Mouse (Mus musculus) intestine, postnatal 0 days (tissue): ENCODE results near the gene Saal1. TPM values are rescaled to one million over a fixed set of nuclear protein-coding genes. Genes with fewer than 3 reads are reported as not detected.
A peak's percentile ranks its signal among the peaks of the same experiment; 100 is the strongest.
"Not testable (repeated sequence)": the region's sequence is repeated elsewhere in the genome, so short reads cannot be mapped to it uniquely, and the experiment has no call there.

Experiments used
- ATAC-seq: fragments of 200-750 bp; cut with Nextera tagmentation; 2 replicates; pipeline ENCODE4 v1.8.0; 2017; ENCODE audit warnings: mild to moderate bottlenecking, moderate TSS enrichment, moderate library complexity
- H3K27ac ChIP-seq: fragments of 300-500 bp; sonication (generic); 2 replicates; pipeline ENCODE4 v1.5.1; 2014; ENCODE audit warnings: mild to moderate bottlenecking, low read depth, low read length, moderate library complexity
- H3K27me3 ChIP-seq: fragments of 300-500 bp; sonication (generic); replicated peaks from 2 replicates; pipeline ENCODE4 v1.6.1; 2014; ENCODE audit warnings: low read length, mixed read lengths; ENCODE audit not compliant: control insufficient read depth, insufficient read depth
- H3K36me3 ChIP-seq: fragments of 300-500 bp; sonication (generic); 2 replicates; pipeline ENCODE4 v1.6.1; 2014; ENCODE audit warnings: mild to moderate bottlenecking, moderate library complexity; ENCODE audit not compliant: control insufficient read depth, insufficient read depth
- H3K4me1 ChIP-seq: fragments of 300-500 bp; sonication (generic); replicated peaks from 2 replicates; pipeline ENCODE4 v1.6.1; 2014; ENCODE audit warnings: antibody characterized with exemption, low read length, mixed read lengths; ENCODE audit not compliant: control insufficient read depth, insufficient read depth
- H3K4me2 ChIP-seq: fragments of 300-500 bp; sonication (generic); replicated peaks from 2 replicates; pipeline ENCODE4 v1.6.1; 2014; ENCODE audit warnings: low read depth, mild to moderate bottlenecking, moderate library complexity
- H3K4me3 ChIP-seq: fragments of 300-500 bp; sonication (generic); 2 replicates; pipeline ENCODE4 v1.5.1; 2014; ENCODE audit warnings: low read depth, low read length
- H3K9ac ChIP-seq: fragments of 300-500 bp; sonication (generic); 2 replicates; pipeline ENCODE4 v1.6.1; 2014; ENCODE audit warnings: mild to moderate bottlenecking, low read depth, low read length
- H3K9me3 ChIP-seq: fragments of 300-500 bp; sonication (generic); 2 replicates; pipeline ENCODE4 v1.6.1; 2016; ENCODE audit warnings: mixed run types; ENCODE audit not compliant: control insufficient read depth
- CTCF ChIP-seq: sonication (generic); IDR thresholded peaks from 2 replicates; pipeline ENCODE4 v1.5.1; 2016; ENCODE audit warnings: low read depth, mild to moderate bottlenecking, control low read depth, antibody characterized with exemption, moderate library complexity
- WGBS: fragments of 180-500 bp; shearing (Covaris S2); extraction: QIAGEN DNeasy Blood & Tissue Kit; methylation state at CpG from one replicate; pipeline ENCODE4 v1.1.7; 2014; 5-methylcytosine and 5-hydroxymethylcytosine counted together
- polyA plus RNA-seq: library from polyadenylated mRNA; unstranded; fragments of >200 nt; fragmentation: Nextera tagmentation; extraction: Ambion mirVana; gene quantifications from 2 replicates; pipeline ENCODE4 v1.2.1, GENCODE M21; 2015

Gene Saal1
- polyA plus RNA-seq, 1 experiment from 2014 or later, result 8.4 TPM

GRCm38 (mm10) chr7:46665236-46665635 is 45.2 kb downstream of the Saal1 start:
- Histone ChIP-seq H3K9ac (no peak overlapping the region), H3K4me2 (no peak overlapping the region), H3K4me3 (no peak overlapping the region), H3K27me3 (peaks cover 16% of the 10 kb centered on the region), H3K4me1 (no peaks in the 10 kb centered on the region), H3K36me3 (no peaks in the 10 kb centered on the region), H3K9me3 (no peaks in the 10 kb centered on the region), H3K27ac (no peak overlapping the region)
- WGBS, result 38% methylated on average over 9 of the region's 9 CpGs
- no peak for ATAC-seq
- peak; percentile 83 for TF ChIP-seq CTCF

DNA sequence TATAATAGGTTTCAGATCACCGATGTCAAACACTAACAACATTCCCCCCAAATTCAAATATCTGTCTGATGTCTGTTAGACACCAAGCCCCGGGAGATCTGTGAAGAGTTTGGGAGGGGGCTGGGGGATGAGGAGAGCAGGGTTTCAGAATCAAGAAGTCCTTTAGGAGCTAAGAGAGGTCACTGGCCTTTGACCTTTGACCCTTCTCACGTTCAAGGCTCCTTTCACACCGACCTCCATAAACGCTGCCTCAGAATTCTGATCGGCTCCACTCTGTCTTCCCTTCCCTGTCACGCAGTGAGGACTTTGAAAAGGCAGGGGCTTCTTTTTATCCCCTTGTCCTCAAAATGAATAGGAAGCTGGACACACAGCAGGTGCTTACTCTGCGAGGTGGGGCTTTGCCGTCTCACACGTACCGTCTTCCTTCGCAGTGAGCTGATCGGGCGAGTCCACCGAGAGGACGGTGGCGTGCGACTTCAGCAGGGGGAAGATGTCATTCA is 48.8 kb downstream of the Saal1 start:
- no peak for TF ChIP-seq CTCF
- no peak for ATAC-seq
- 48% methylated on average over 18 of the region's 18 CpGs for WGBS

DNA sequence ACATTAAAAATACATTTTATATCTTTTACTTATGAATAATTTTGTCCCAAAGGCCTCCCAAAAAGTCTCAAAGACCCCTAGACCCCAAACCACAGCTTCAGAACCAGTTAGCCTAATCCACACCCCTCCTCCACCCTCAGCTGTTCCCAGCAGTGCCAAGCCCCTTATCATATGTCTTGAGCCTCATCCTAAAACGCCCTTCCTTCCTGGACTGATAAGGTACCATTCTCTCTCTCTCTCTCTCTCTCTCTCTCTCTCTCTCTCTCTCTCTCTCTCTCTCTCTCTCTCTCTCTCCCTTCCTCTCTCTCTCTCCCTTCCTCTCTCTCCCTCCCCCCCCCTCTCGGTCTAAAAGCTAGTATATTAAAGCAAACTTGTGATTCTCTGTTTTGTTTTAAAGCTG is 58.2 kb downstream of the Saal1 start:
- H3K4me1 ChIP-seq, result no peaks in the 10 kb centered on the region
- H3K9me3 ChIP-seq, result no peaks in the 10 kb centered on the region
- no peak for ATAC-seq
- TF ChIP-seq CTCF, result no peak
- no peaks in the 10 kb centered on the region for H3K36me3 ChIP-seq
- H3K9ac ChIP-seq, result no peak overlapping the region
- no peak overlapping the region for H3K27ac ChIP-seq
- WGBS, result 53% methylated on average over 2 of the region's 2 CpGs
- H3K27me3 ChIP-seq, result no peaks in the 10 kb centered on the region
- H3K4me3 ChIP-seq, result no peak overlapping the region
- H3K4me2 ChIP-seq, result no peak overlapping the region

More for the DNA sequence above, 48.8 kb downstream of the Saal1 start:
- Histone ChIP-seq H3K9me3 (no peaks in the 10 kb centered on the region), H3K4me3 (no peak overlapping the region), H3K4me2 (no peak overlapping the region), H3K9ac (no peak overlapping the region), H3K27ac (no peak overlapping the region), H3K27me3 (peaks cover 9% of the 10 kb centered on the region), H3K36me3 (no peaks in the 10 kb centered on the region), H3K4me1 (no peaks in the 10 kb centered on the region)

DNA sequence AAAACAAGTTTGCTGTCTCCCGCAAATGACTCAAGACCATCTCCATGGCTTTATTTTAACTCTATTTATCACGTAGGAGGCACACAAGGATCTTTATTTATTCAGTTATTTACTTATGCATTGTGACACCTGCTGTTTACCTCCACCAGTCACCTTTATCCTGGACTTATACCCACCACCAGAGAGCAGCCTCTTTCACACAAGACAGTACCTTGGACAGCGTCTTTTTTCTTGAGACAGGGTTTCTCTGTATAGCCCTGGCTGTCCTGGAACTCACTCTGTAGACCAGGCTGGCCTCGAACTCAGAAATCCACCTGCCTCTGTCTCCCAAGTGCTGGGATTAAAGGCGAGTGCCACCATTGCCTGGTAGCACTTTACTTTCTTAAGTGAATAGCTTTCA is 60.2 kb downstream of the Saal1 start:
- not testable (repeated sequence) for ATAC-seq, H3K36me3 ChIP-seq, H3K4me3 ChIP-seq, H3K4me1 ChIP-seq, H3K27ac ChIP-seq, H3K27me3 ChIP-seq, H3K4me2 ChIP-seq, H3K9me3 ChIP-seq, H3K9ac ChIP-seq
- TF ChIP-seq CTCF, result 0 out of 2 replicates have a peak, but pooled peaks have one; percentile 6
- WGBS, result 37% methylated on average over 5 of the region's 5 CpGs

DNA sequence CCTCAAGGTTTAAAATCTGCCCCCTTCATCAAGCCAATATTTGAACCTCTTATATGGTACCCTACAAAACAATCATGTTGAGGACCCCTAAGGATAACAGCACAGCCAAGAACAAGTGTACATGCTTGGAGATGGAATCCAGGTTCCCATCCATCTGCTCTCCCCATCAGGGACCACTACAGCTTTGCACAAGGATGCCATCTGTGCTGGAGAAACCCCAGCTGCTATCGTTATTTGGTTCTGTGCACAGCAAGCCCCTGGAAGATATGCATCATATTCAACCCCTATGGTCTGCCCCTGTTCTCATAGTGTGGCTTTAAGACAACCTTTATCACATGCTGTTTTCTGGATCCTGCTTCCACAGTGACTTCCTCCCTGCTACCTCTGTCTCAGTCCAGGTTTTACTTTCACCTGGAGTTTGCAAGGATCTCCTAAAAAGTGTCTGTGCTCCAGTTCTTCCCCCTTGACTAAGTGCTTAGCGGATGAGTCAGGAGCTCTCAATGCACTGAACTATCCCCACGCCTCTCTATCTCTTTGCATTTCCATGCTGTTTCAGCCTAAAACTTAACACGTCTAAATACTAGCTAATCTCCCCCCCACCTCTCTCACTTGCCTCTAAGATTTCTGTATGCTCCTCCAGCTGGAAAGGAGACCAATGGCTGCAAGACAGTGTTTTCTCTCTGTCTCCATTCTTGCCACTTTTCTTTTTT is 61.9 kb downstream of the Saal1 start:
- Histone ChIP-seq H3K36me3 (no peaks in the 10 kb centered on the region), H3K27me3 (0 out of 2 replicates have a peak, but pooled peaks cover 3% of the 10 kb centered on the region), H3K9me3 (no peaks in the 10 kb centered on the region), H3K4me3 (no peak overlapping the region), H3K27ac (no peak overlapping the region), H3K9ac (no peak overlapping the region), H3K4me2 (no peak overlapping the region), H3K4me1 (no peaks in the 10 kb centered on the region)
- ATAC-seq, result no peak
- TF ChIP-seq CTCF, result no peak
- 72% methylated on average over 4 of the region's 4 CpGs for WGBS

DNA sequence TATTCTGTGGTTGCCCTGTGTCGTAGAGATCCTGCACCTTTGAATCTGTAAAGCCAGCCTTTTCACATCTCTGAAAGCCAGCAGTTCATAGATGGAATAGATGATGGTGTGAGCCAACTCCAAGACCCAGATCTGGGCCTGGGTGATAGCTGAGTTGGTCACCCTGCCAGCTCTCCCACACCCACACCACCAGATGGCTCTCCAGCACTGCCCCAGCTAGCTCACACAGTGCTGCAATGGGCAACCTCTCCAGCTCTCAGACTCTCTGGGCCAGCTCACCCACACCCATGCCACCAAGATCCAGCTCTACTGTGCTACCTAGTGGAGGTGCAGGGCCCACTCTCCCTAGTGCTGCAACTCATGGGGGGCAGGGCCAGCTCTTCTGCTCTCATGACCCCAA is 67.3 kb downstream of the Saal1 start:
- no peak overlapping the region for H3K4me2 ChIP-seq
- H3K36me3 ChIP-seq, result no peaks in the 10 kb centered on the region
- TF ChIP-seq CTCF, result peak; percentile 58
- WGBS, result 77% methylated on average over 1 of the region's 1 CpGs
- 0 out of 2 replicates have a peak, but pooled peaks cover 3% of the 10 kb centered on the region for H3K27me3 ChIP-seq
- H3K4me3 ChIP-seq, result no peak overlapping the region
- H3K9me3 ChIP-seq, result no peaks in the 10 kb centered on the region
- H3K4me1 ChIP-seq, result 0 out of 2 replicates have a peak, but pooled peaks cover 4% of the 10 kb centered on the region
- H3K9ac ChIP-seq, result no peak overlapping the region
- no peak overlapping the region for H3K27ac ChIP-seq
- ATAC-seq, result no peak
